Mouse (Mus musculus): ENCODE data around the gene Clic5. TPM values are rescaled to one million over a fixed set of nuclear protein-coding genes. Genes with fewer than 3 reads are reported as not detected.
"Not testable (repeated sequence)": the region's sequence is repeated elsewhere in the genome, so short reads cannot be mapped to it uniquely, and the experiment has no call there.

Gene Clic5
- total and polyA plus RNA-seq, 2 experiments from 2014 or later: 0.25 to 1.00 TPM

GRCm38 (mm10) chr17:44171930-44172329 is 16.5 kb upstream of the Clic5 start:
- H3K36me3 ChIP-seq (ENCODE audit: insufficient read depth): no peaks in the 10 kb centered on the region
- H3K27ac ChIP-seq (ENCODE audit: low read depth, low read length): no peak overlapping the region
- no peak overlapping the region for H3K4me2 ChIP-seq (ENCODE audit: low read depth)
- WGBS: 45% methylated on average over 3 of the region's 3 CpGs
- ATAC-seq (no peak), DNase-seq (no peak)
- no peaks in the 10 kb centered on the region for H3K27me3 ChIP-seq (ENCODE audit: insufficient read depth, low read length)
- no peak for TF ChIP-seq CTCF (IDR thresholded peaks at IDR 0.05; ENCODE audit: low read depth)
- no peak overlapping the region for H3K9ac ChIP-seq
- no peak overlapping the region for H3K4me3 ChIP-seq (ENCODE audit: low read depth, low read length)
- H3K9me3 ChIP-seq (ENCODE audit: low read length): no peaks in the 10 kb centered on the region
- no peaks in the 10 kb centered on the region for H3K4me1 ChIP-seq (ENCODE audit: insufficient read depth)

GRCm38 (mm10) chr17:44173341-44173740 is 15.0 kb upstream of the Clic5 start:
- Histone ChIP-seq H3K9me3 (ENCODE audit: low read length) (no peaks in the 10 kb centered on the region), H3K4me3 (ENCODE audit: low read depth, low read length) (no peak overlapping the region), H3K27ac (ENCODE audit: low read depth, low read length) (no peak overlapping the region), H3K4me1 (ENCODE audit: insufficient read depth) (no peaks in the 10 kb centered on the region), H3K4me2 (ENCODE audit: low read depth) (no peak overlapping the region), H3K27me3 (ENCODE audit: insufficient read depth, low read length) (no peaks in the 10 kb centered on the region), H3K36me3 (ENCODE audit: insufficient read depth) (no peaks in the 10 kb centered on the region), H3K9ac (no peak overlapping the region)
- DNase-seq: no peak
- TF ChIP-seq CTCF (IDR thresholded peaks at IDR 0.05; ENCODE audit: low read depth): no peak
- 79% methylated on average over 2 of the region's 2 CpGs for WGBS
- no peak for ATAC-seq

- no peak overlapping the region for H3K4me3 ChIP-seq (ENCODE audit: low read depth, low read length)
- no peaks in the 10 kb centered on the region for H3K27me3 ChIP-seq (ENCODE audit: insufficient read depth, low read length)
- no peaks in the 10 kb centered on the region for H3K4me1 ChIP-seq (ENCODE audit: insufficient read depth)
- 48% methylated on average over 3 of the region's 3 CpGs for WGBS
- no peak overlapping the region for H3K27ac ChIP-seq (ENCODE audit: low read depth, low read length)
- H3K9ac ChIP-seq: no peak overlapping the region
- H3K36me3 ChIP-seq (ENCODE audit: insufficient read depth): no peaks in the 10 kb centered on the region
- TF ChIP-seq CTCF (IDR thresholded peaks at IDR 0.05; ENCODE audit: low read depth): no peak
- H3K9me3 ChIP-seq (ENCODE audit: low read length): no peaks in the 10 kb centered on the region
- DNase-seq: no peak
- no peak for ATAC-seq
- no peak overlapping the region for H3K4me2 ChIP-seq (ENCODE audit: low read depth)
Measured at GRCm38 (mm10) chr17:44177291-44177690, 11.1 kb upstream of the Clic5 start.

- ATAC-seq (no peak), DNase-seq (no peak)
- Histone ChIP-seq H3K36me3 (ENCODE audit: insufficient read depth) (no peaks in the 10 kb centered on the region), H3K27me3 (ENCODE audit: insufficient read depth, low read length) (no peaks in the 10 kb centered on the region), H3K9ac (no peak overlapping the region), H3K4me2 (ENCODE audit: low read depth) (no peak overlapping the region), H3K4me1 (ENCODE audit: insufficient read depth) (no peaks in the 10 kb centered on the region), H3K4me3 (ENCODE audit: low read depth, low read length) (no peak overlapping the region), H3K9me3 (ENCODE audit: low read length) (no peaks in the 10 kb centered on the region), H3K27ac (ENCODE audit: low read depth, low read length) (no peak overlapping the region)
- TF ChIP-seq CTCF (IDR thresholded peaks at IDR 0.05; ENCODE audit: low read depth): no peak
- 67% methylated on average over 8 of the region's 8 CpGs for WGBS
Measured at GRCm38 (mm10) chr17:44181346-44181745, 7.0 kb upstream of the Clic5 start.

GRCm38 (mm10) chr17:44186871-44187270 is 1.5 kb upstream of the Clic5 start:
- Histone ChIP-seq H3K4me3 (ENCODE audit: low read depth, low read length) (no peak overlapping the region), H3K27me3 (ENCODE audit: insufficient read depth, low read length) (peaks cover 8% of the 10 kb centered on the region; the same call in 1 of the 2 replicates), H3K4me2 (ENCODE audit: low read depth) (no peak overlapping the region), H3K9ac (no peak overlapping the region), H3K4me1 (ENCODE audit: insufficient read depth) (peaks cover 8% of the 10 kb centered on the region; the same call in 1 of the 2 replicates), H3K9me3 (ENCODE audit: low read length) (no peaks in the 10 kb centered on the region), H3K27ac (ENCODE audit: low read depth, low read length) (no peak overlapping the region), H3K36me3 (ENCODE audit: insufficient read depth) (no peaks in the 10 kb centered on the region)
- WGBS: 85% methylated on average over 3 of the region's 3 CpGs
- DNase-seq (no peak), ATAC-seq (no peak)
- TF ChIP-seq CTCF (IDR thresholded peaks at IDR 0.05; ENCODE audit: low read depth): no peak

GRCm38 (mm10) chr17:44187537-44187936 is 847 bp upstream of the Clic5 start:
- H3K27me3 ChIP-seq (ENCODE audit: insufficient read depth, low read length); ATAC-seq; H3K4me1 ChIP-seq (ENCODE audit: insufficient read depth); DNase-seq; H3K4me2 ChIP-seq (ENCODE audit: low read depth); H3K9me3 ChIP-seq (ENCODE audit: low read length); H3K4me3 ChIP-seq (ENCODE audit: low read depth, low read length); H3K36me3 ChIP-seq (ENCODE audit: insufficient read depth); H3K27ac ChIP-seq (ENCODE audit: low read depth, low read length); H3K9ac ChIP-seq: not testable (repeated sequence)

GRCm38 (mm10) chr17:44188769-44189145 is 373 bp downstream of the Clic5 start:
- no peaks in the 10 kb centered on the region for H3K9me3 ChIP-seq (ENCODE audit: low read length)
- DNase-seq (no peak), ATAC-seq (no peak)
- TF ChIP-seq CTCF (IDR thresholded peaks at IDR 0.05; ENCODE audit: low read depth): no peak
- peaks cover 8% of the 10 kb centered on the region; the same call in 1 of the 2 replicates for H3K4me1 ChIP-seq (ENCODE audit: insufficient read depth)
- H3K27me3 ChIP-seq (ENCODE audit: insufficient read depth, low read length): peaks cover 8% of the 10 kb centered on the region; the same call in 1 of the 2 replicates
- WGBS: under 1% methylated on average over 24 of the region's 24 CpGs
- no peaks in the 10 kb centered on the region for H3K36me3 ChIP-seq (ENCODE audit: insufficient read depth)
- no peak overlapping the region; the same call in 1 of the 2 replicates for H3K9ac ChIP-seq
- peak overlapping the region; percentile 72 for H3K4me2 ChIP-seq (ENCODE audit: low read depth)
- peak overlapping the region; percentile 34 for H3K4me3 ChIP-seq (ENCODE audit: low read depth, low read length)
- H3K27ac ChIP-seq (ENCODE audit: low read depth, low read length): no peak overlapping the region
